ENCODE assay signal across 8 mouse cellular contexts in genomic region chr2:9985979-9986447, GRCm38 (mm10).
DNase-seq lines count a peak whose midpoint lies in the region; ATAC-seq lines count a peak whose summit lies in the region.

No protein-coding gene starts in this region.

- H3K4me2 ChIP-seq in neural tube, embryonic 14.5 days (ENCODE audit: low read depth, low read length): no peak overlapping the region

- H3K4me1 ChIP-seq in embryonic facial prominence, embryonic 10.5 days: peaks cover 45% of the 10 kb centered on the region
- H3K4me1 ChIP-seq in neural tube, embryonic 14.5 days (ENCODE audit: control insufficient read depth, insufficient read depth, low read length): 0 out of 2 replicates have a peak, but pooled peaks cover 2% of the 10 kb centered on the region

- H3K9me3 ChIP-seq in embryonic facial prominence, embryonic 10.5 days: no peaks in the 10 kb centered on the region
- no peaks in the 10 kb centered on the region for H3K9me3 ChIP-seq in neural tube, embryonic 14.5 days (ENCODE audit: control insufficient read depth, low read length)

- DNase-seq in spleen, adult 12 weeks (ENCODE audit: low spot score): peak; percentile 23
- no peak for DNase-seq in spleen, postnatal 4 days (ENCODE audit: low spot score in 2 of 2)
- peak; percentile 27 for DNase-seq in embryonic facial prominence, embryonic 10.5 days (ENCODE audit: low spot score)
- no peak for DNase-seq in cerebellum, adult 9-10 months
- DNase-seq in thymus, adult 18-20 months: no peak
- DNase-seq in ovary, adult 18-20 months (ENCODE audit: low spot score): no peak

- WGBS in embryonic facial prominence, embryonic 10.5 days: 3% methylated on average over 6 of the region's 6 CpGs
- 5% methylated on average over 6 of the region's 6 CpGs for WGBS in neural tube, embryonic 14.5 days

- no peak overlapping the region for H3K9ac ChIP-seq in neural tube, embryonic 14.5 days (replicated peaks; ENCODE audit: low read depth, low read length)

- H3K27me3 ChIP-seq in embryonic facial prominence, embryonic 10.5 days (replicated peaks; ENCODE audit: low read depth, poor library complexity, severe bottlenecking): no peaks in the 10 kb centered on the region
- H3K27me3 ChIP-seq in neural tube, embryonic 14.5 days (ENCODE audit: control insufficient read depth, insufficient read depth, low read length): no peaks in the 10 kb centered on the region

- H3K4me3 ChIP-seq in embryonic facial prominence, embryonic 10.5 days: 0 out of 2 replicates have a peak overlapping the region, but pooled peaks have one; percentile 1
- no peak overlapping the region for H3K4me3 ChIP-seq in neural tube, embryonic 14.5 days (ENCODE audit: low read depth, low read length)

- peak; percentile 100 for ATAC-seq in inflammation-experienced regulatory T-cells, adult 6 months
- ATAC-seq in neural tube, embryonic 14.5 days (ENCODE audit: low read depth): peak; percentile 37; the same call in 1 of the 2 replicates

- peak overlapping the region; percentile 44; the same call in 1 of the 2 replicates for H3K27ac ChIP-seq in embryonic facial prominence, embryonic 10.5 days (replicated peaks)
- H3K27ac ChIP-seq in neural tube, embryonic 14.5 days (ENCODE audit: low read depth, low read length): no peak overlapping the region

- no peaks in the 10 kb centered on the region for H3K36me3 ChIP-seq in embryonic facial prominence, embryonic 10.5 days (replicated peaks)
- no peaks in the 10 kb centered on the region for H3K36me3 ChIP-seq in neural tube, embryonic 14.5 days (ENCODE audit: control insufficient read depth, insufficient read depth, low read length)

Comparison
In these comparisons a context has a peak if more than half of its experiments do, and no peak if none do; other contexts are left out.
1. DNase-seq: peak in spleen, adult 12 weeks (single experiment) and embryonic facial prominence, embryonic 10.5 days (single experiment); none in spleen, postnatal 4 days (0 of 2), cerebellum, adult 9-10 months (single experiment), thymus, adult 18-20 months (0 of 2) and ovary, adult 18-20 months (single experiment).